Mouse (Mus musculus): ENCODE results near the gene Rho.

The Rho gene

GRCm38 (mm10) chr6:115955664-115956063 lies 24.1 kb downstream of the Rho start:
- in situ Hi-C loops (cut with MboI): no loop called here

- in situ Hi-C loops (cut with MboI): no loop called here
These were observed 24.9 kb downstream of the Rho start for GRCm38 (mm10) chr6:115956418-115956921.

GRCm38 (mm10) chr6:115956922-115957601 lies 25.5 kb downstream of the Rho start:
- in situ Hi-C loops (cut with MboI): no loop called here

GRCm38 (mm10) chr6:115957681-115958080 lies 26.1 kb downstream of the Rho start:
- in situ Hi-C loops (cut with MboI): no loop called here

- in situ Hi-C loops (cut with MboI): no loop called here
These were observed 26.9 kb downstream of the Rho start for GRCm38 (mm10) chr6:115958445-115958844.

- in situ Hi-C loops (cut with MboI): no loop called here
These were observed 27.7 kb downstream of the Rho start for GRCm38 (mm10) chr6:115959151-115959691.

- in situ Hi-C loops (cut with MboI): no loop called here
These were observed 28.8 kb downstream of the Rho start for GRCm38 (mm10) chr6:115960322-115960721.

GRCm38 (mm10) chr6:115961743-115962142 lies 30.2 kb downstream of the Rho start:
- in situ Hi-C loops (cut with MboI): no loop called here

- in situ Hi-C loops (cut with MboI): no loop called here
These were observed 31.0 kb downstream of the Rho start for GRCm38 (mm10) chr6:115962439-115963085.

- in situ Hi-C loops (cut with MboI): no loop called here
These were observed 32.1 kb downstream of the Rho start for GRCm38 (mm10) chr6:115963656-115964055.

- in situ Hi-C loops (cut with MboI): no loop called here
These were observed 34.8 kb downstream of the Rho start for GRCm38 (mm10) chr6:115966227-115966966.

GRCm38 (mm10) chr6:115967291-115967880 lies 35.8 kb downstream of the Rho start:
- in situ Hi-C loops (cut with MboI): no loop called here

- in situ Hi-C loops (cut with MboI): no loop called here
These were observed 36.5 kb downstream of the Rho start for GRCm38 (mm10) chr6:115968086-115968485.

- in situ Hi-C loops (cut with MboI): no loop called here
These were observed 37.2 kb downstream of the Rho start for GRCm38 (mm10) chr6:115968700-115969099.

GRCm38 (mm10) chr6:115969103-115969502 lies 37.6 kb downstream of the Rho start:
- in situ Hi-C loops (cut with MboI): no loop called here

- in situ Hi-C loops (cut with MboI): no loop called here
These were observed 38.4 kb downstream of the Rho start for GRCm38 (mm10) chr6:115969952-115970351.

GRCm38 (mm10) chr6:115971273-115972060 lies 39.9 kb downstream of the Rho start:
- in situ Hi-C loops (cut with MboI): no loop called here

- in situ Hi-C loops (cut with MboI): no loop called here
These were observed 40.7 kb downstream of the Rho start for GRCm38 (mm10) chr6:115972083-115972764.

GRCm38 (mm10) chr6:115973139-115973875 lies 41.8 kb downstream of the Rho start:
- in situ Hi-C loops (cut with MboI): no loop called here
